Mouse (Mus musculus): ENCODE results near the gene Lfng.

The Lfng gene

GRCm38 (mm10) chr5:140607001-140607835, at the start of gene Lfng:
TSS of gene Lfng (plus strand) at chr5:140607320.
- peak; percentile 83 to 84 for DNase-seq (ENCODE audit: low spot score in 2 of 2)

GRCm38 (mm10) chr5:140562601-140563000, 44.5 kb upstream of the Lfng start:
- DNase-seq (ENCODE audit: low spot score in 2 of 2) = no peak

GRCm38 (mm10) chr5:140564896-140565295, 42.2 kb upstream of the Lfng start, which contains the start of gene Grifin:
TSS of gene Grifin (minus strand) at chr5:140565071.
- no peak for DNase-seq (ENCODE audit: low spot score in 2 of 2)

GRCm38 (mm10) chr5:140565451-140565850, 41.7 kb upstream of the Lfng start:
- DNase-seq (ENCODE audit: low spot score in 2 of 2) = no peak

- DNase-seq (ENCODE audit: low spot score in 2 of 2) = peak; percentile 63 to 65
These were observed 41.3 kb upstream of the Lfng start for GRCm38 (mm10) chr5:140565856-140566255.

GRCm38 (mm10) chr5:140566271-140566670, 40.8 kb upstream of the Lfng start:
- no peak for DNase-seq (ENCODE audit: low spot score in 2 of 2)

GRCm38 (mm10) chr5:140567321-140567720, 39.8 kb upstream of the Lfng start:
- DNase-seq (ENCODE audit: low spot score in 2 of 2) = peak; percentile 89

- DNase-seq (ENCODE audit: low spot score in 2 of 2) = no peak
These were observed 39.4 kb upstream of the Lfng start for GRCm38 (mm10) chr5:140567751-140568150.

- peak; percentile 67 to 72 for DNase-seq (ENCODE audit: low spot score in 2 of 2)
These were observed 38.7 kb upstream of the Lfng start for GRCm38 (mm10) chr5:140568321-140568970.

GRCm38 (mm10) chr5:140569032-140569595, 38.0 kb upstream of the Lfng start:
- no peak for DNase-seq (ENCODE audit: low spot score in 2 of 2)

- peak; percentile 50 to 64 for DNase-seq (ENCODE audit: low spot score in 2 of 2)
These were observed 36.8 kb upstream of the Lfng start for GRCm38 (mm10) chr5:140570223-140570870.

- no peak for DNase-seq (ENCODE audit: low spot score in 2 of 2)
These were observed 35.9 kb upstream of the Lfng start for GRCm38 (mm10) chr5:140571201-140571600.

- no peak for DNase-seq (ENCODE audit: low spot score in 2 of 2)
These were observed 35.4 kb upstream of the Lfng start for GRCm38 (mm10) chr5:140571673-140572072.

- no peak for DNase-seq (ENCODE audit: low spot score in 2 of 2)
These were observed 34.5 kb upstream of the Lfng start for GRCm38 (mm10) chr5:140572611-140573010.

- DNase-seq (ENCODE audit: low spot score in 2 of 2) = peak; percentile 48 to 51
These were observed 31.7 kb upstream of the Lfng start for GRCm38 (mm10) chr5:140575381-140575866.

- DNase-seq (ENCODE audit: low spot score in 2 of 2) = no peak
These were observed 27.9 kb upstream of the Lfng start for GRCm38 (mm10) chr5:140579221-140579620.

GRCm38 (mm10) chr5:140579771-140580170, 27.3 kb upstream of the Lfng start:
- DNase-seq (ENCODE audit: low spot score in 2 of 2) = no peak

- no peak for DNase-seq (ENCODE audit: low spot score in 2 of 2)
These were observed 25.6 kb upstream of the Lfng start for GRCm38 (mm10) chr5:140581569-140581968.

- no peak for DNase-seq (ENCODE audit: low spot score in 2 of 2)
These were observed 24.0 kb upstream of the Lfng start for GRCm38 (mm10) chr5:140582995-140583731.

GRCm38 (mm10) chr5:140583732-140584368, 23.3 kb upstream of the Lfng start:
- no peak for DNase-seq (ENCODE audit: low spot score in 2 of 2)

All from natural killer cell, adult 2 months (primary cell).